Mouse (Mus musculus) layer of hippocampus, postnatal 14 days (tissue): ENCODE measurements at regions not wholly inside any gene's neighbourhood (a gene's known extent, or its start where the extent isn't known, plus 50 kb on each side); places are given as distances from the start of the nearest gene placed in this dataset.

ENCODE experiments used
- DNase-seq, 2 experiments: peaks; one replicate each; pipeline ENCODE4 v3.0.0; 2021 to 2022; ENCODE audit warnings: low spot score in 2 of 2, mixed read lengths in 1 of 2

DNA sequence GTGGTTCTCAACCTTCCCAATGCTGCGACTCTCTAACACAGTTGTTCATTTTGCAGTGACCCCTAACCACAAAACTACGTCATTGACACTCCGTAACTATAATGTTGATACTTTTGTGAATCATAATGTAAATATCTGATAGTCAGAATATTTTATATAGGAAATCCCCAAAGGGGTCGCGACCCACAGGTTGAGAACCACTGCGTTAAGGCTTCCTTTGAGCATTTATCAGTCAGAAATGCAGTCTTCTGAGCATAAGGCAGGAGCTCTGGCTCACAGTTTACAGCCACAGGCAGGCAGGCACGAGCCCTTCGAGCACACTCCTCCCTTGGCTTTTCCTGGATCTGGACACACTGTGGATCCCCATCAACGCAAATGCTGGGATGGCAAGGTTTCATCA is 57.0 kb downstream of the Nxnl2 start:
- no peak for DNase-seq

DNA sequence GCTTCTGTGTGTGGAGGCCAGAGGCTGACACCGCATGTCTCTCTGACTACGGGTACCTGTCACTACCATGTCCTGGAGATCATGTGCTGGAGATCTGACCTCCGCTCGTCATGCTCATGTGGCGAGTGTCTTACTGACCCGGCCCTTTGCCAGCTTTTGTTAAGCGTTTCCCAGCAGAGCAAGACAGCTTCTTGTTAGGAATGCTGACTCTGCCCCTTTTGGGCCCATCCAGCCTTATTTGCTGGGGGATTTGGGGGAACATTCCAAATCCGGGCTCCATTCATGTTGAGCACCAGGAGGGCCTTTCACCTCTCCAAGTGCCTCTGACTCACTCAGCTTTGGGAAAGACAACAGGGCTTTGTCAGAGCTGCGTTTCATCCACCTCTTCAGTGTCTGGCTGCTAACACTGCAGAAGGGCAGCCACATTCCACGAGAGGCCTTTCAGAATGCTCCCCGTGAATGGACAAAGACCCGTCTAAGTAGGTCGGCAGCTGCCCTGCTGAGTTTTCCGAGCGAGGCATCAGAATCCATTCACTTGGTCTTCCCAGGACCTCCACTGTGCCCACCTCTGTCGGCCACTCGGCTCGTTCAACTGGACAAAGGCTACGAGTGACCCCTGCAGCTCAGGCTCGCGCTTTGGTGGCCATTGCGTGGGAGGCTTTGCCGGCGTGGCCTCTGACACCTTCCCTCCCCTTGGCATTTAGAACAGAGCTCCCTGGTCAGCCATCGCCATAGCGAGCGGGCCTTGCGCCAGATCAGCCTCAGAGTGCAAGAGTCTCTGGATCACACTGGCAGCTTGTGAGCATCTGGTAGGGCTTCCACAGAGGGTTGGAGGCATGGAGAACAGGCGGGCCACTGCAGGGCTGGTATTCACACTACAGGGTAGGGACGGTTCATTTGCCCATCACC is 58.3 kb downstream of the Nxnl2 start:
- peak; percentile 26 to 31 for DNase-seq

DNA sequence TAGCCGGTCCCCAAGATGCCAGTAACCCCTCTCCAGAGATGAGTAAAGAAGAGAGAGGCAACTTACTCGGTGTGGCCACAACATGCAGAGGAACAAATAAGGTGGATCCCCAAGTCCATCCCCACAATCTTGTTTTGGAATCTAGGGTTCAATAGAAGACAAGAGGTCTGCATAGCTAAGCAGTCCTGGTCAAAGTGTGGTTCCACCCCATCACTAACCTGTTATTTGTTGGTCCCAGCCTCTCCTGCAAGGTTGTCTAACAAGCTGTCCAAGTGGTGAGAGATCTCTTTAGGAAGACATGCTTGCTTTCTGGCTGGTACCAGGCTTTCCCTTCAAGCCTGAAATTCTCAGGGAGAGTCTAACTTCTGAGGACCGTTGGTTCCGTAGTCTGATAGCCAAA is 59.0 kb downstream of the Nxnl2 start:
- no peak for DNase-seq

DNA sequence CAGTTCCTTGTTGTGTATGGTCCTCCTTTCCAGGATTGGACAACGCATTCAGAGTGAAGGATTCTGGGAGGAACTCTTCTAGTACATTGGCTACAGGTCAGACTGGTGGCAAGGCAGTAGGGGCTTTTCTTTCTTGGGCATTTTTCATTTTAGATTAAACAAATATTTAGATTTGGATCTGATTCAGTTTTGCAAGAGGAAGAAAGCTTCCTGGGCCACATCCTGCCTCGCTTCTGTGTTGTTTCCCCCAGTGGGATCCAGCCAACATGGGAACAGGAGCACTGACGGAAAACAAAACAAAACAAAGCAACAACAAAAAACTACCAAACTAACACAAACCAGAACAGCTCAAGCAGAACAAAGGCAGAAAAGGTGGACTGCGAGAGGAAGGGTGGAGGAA is 60.8 kb downstream of the Nxnl2 start:
- DNase-seq: no peak

DNA sequence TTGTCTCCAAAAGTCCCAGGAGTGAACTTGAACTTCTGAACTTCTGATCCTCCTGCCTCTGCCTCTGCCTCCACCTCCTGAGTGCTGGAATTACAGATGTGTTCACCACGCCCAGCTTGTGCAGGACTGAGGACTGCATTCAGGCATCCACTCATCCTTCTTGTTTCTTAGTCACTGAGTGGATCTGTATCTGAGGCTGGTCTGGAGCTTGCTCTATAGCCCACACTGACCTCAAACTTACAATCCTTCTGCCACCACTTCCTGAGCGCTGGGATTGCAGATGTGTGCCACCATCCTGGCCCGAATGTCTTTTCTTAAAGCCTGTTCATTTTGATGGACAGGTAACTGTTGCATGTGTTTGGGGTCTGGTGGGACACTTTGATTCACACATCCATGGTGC is 76.6 kb downstream of the Nxnl2 start:
- DNase-seq: no peak

DNA sequence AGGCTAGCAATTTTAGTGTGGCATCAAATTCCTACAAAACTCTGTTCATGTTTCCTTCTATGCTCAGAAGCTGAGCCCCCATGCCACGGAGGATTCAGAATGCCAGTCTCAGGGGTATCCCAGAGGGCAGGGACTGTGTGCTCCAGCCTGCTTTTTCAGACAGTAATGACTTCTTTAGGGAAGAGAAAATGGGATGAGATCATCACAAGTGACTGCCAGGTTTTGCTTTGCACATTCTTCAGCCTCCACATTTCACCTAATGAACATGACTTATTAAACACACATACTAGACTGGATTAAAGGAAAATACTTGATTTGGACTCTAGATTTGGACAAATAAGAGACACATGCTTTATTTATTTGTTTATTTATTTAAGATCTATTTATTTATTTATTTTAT is 82.5 kb downstream of the Nxnl2 start:
- no peak for DNase-seq

DNA sequence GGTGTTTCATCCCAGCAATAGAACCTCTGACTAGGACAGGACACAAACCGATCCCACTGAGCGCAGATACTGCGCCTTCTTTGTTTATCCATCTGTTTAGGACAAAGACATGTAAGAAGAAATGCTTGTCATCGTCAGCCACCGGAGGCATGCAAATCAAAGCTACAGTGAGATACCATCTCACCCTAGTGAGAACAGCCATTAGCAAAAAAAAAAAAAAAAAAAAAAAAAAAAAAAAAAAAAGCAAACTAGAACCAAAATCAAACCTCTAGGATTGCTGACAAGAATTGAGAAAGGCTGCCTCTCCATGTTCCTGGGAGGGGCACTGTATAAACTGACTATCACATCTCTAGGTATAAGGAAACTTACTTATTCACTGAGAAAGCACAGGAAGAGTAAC is 84.9 kb downstream of the Nxnl2 start:
- DNase-seq: no peak

DNA sequence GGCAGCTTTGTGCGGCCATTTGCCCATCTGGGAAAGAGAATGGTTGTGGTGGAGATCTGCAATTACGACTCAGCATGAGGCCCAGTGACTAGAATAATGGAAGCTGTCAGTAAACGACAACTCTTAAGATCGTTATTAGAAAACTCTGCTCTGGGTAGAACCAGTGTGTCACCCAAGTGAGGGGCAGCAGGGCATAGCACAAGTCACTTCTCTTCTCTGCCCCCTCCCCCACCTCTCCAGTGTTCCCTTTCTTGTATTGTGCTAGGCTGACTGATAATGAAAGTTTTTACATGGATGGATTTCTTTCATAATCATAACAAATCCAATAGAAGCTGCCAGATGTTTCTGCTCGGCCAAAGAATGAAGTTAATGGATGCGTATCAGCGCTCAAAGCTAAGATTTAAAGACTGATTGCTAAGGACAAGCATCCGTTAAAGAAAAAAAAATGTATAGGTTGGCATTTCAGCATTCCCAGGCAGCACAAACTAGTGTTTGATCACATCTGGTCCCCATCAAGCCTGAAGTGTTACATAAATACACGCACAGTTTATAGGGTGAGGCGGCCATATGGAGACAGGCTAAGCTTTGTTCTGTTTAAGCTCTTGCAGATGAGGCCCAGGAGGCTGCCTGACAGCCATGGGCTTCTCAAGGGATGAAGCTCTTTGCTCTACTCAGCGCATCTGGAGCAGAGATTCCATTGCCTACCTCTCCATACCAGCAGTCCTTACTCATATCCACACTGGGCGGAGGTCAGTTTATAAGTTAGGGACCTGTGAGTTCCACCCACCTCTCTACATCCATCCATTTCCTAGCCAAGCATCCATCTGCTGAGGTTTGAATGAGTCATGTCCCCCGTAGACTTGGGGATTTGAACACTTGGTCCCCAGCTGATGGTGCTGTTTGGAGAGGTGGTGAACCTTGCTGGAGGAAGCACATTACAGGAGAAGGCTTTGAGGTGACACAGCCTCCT is 88.2 kb downstream of the Nxnl2 start:
- DNase-seq: no peak

DNA sequence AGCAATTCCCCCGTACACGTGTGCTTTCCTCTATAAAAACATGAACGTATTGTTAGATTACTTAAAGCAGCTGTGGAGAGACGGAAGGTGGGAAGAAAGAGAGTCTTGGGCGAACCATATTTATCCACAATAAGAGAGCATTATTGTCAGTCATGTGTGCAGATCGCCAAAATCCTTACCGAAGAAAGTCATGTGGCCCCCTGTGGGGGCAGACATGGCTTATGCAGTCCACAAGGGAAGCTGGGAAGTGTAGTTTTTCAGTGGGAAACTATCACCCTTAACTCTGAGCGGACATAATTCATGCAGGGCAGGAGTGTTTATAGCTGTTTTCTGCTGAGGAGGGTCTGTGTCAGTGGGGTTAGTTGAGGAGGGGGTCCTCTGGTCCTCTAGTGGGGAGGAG is 90.8 kb downstream of the Nxnl2 start:
- peak in 1 of 2 experiments; percentile 45 for DNase-seq

DNA sequence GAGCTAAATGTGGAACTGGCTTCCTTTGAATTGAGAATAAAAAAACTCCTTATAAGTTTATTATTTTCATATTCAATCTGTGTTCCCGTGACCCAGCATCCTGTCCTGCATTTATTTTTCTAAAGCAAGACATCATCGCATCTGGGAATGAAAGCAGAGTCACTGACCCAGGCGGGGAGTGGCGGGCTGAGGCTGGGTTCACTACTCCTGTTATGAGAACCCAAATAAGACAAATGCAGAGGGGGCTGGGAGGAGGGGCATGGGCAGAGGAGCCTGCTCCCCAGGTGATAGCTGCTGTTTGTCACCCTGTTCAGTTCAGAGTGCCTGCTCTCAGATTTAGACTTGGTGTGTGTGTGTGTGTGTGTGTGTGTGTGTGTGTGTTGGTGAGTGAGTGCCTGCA is 102.0 kb downstream of the Nxnl2 start:
- no peak for DNase-seq

DNA sequence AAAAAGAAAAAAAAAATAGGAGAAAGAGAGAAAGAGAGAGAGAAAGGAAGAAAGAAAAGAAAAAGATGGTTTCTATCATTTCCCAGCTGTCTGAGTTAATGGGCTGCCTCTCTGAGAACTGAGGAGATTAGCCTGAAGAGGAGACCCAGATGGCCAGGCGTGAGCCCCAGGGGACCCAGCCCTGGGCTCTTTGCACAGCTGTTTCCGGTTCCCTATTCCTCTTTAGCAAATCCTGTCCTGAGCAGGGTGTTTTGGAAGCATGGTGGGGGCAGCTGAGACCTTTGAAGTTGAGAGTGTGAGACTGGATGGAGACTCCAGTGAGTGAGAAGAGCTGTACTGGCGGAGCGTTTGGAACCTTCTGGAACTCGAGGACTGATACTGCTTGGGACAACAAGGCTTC is 103.8 kb downstream of the Nxnl2 start:
- no peak for DNase-seq

DNA sequence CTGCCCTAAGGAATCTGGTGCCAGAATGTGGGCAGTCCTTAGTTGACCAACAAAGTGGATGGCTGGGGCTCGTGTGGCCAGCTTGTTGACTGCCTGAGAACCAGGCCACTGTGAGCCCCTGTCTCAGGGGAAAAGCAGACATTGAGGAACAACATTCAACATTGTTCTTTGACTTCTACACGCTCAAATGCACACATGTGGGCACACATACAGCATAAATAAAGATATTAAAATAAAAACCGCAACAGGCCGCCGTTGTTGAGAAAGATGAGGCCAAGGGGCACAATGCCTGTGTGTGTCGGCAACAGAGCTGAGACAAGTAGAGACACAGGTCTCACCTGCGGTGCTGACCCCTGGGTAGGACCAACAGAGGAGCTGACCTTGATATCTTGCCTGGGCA is 105.8 kb downstream of the Nxnl2 start:
- DNase-seq: no peak

DNA sequence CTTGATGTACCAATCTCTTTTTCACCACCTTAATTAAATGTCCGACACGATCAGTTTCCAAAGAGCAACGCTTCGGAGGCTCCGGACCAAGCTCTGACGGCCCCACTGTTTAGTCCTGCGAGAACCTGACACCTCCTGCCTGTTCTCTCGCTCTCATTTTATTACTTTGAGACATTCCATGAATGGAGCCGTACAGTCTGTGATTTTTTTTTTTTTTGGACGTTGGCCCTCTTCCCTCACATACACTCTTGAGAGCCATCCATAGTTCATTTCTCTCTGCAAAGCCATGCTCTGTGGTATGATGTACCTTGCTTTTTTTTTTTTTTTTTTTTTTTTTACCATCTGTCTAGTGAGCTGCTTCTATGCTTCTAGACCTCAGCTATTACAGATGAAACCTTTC is 106.7 kb downstream of the Nxnl2 start:
- DNase-seq: no peak

DNA sequence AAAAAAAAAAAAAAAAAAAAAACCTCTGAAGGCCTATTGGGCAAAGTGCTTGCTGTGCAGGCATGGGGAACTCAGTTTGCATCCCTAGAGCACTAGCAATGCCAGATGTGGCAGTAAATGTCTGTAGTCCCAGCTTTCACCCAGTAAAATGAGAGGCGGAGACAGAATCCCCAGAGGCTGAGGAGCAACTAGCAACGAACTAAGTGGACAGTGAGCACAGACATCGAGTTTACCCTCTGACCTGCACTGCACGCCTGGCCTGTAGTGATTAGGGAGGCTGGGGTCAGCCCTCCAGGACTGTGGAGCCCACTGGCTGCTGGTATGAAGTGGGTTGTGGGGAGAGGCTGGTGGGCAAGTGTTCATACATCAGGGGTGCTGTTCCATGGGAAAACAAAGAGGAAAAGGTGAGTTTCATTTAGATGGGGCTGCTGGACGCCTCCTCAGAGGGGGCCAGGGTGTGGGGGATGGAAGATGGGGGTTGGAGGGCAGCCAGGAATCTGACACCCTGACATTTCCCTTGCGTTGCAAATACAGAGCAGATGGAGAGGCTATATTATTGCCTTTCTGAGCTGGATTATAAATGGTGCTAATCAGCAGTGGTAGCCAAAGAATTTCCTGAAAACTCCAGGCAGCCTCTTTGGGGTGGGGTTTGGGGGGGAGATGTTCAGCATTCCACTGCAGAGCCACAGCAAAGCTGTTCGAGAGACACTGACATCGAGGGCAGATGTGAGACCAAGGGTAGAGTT is 109.0 kb downstream of the Nxnl2 start:
- DNase-seq: no peak

DNA sequence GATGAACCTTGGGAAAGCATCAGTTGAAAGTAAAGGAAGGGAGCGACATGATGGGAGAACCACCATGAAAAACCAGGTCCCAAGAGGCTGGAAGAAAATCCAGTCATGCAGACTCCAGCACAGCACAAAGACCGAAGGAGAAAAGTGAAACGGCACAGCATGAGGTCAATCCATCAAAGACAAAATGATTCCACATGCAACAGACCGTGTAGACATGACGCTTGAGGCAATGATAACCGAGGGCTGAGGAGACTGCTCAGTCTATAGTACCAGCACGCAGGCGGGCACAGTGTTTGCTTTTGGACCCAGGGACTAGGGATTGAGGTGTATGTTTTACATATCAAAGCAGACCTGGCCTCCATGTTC is 109.5 kb downstream of the Nxnl2 start:
- no peak for DNase-seq

DNA sequence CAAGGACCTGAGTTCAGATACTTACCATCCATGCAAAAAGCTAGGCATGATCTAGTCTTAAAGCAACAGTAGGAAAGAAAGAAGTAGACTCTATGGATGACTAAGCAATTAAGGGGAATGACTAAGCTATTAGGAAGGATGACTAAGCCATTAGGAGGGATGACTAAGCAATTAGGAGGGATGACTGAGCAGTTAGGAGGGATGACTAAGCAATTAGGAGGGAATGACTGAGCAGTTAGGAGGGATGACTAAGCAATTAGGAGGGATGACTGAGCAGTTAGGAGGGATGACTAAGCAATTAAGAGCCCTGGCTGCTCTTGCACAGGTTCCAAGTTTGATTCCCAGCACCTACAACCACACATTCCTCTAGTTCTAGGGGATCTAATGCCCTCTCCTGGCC is 113.9 kb downstream of the Nxnl2 start:
- no peak for DNase-seq

DNA sequence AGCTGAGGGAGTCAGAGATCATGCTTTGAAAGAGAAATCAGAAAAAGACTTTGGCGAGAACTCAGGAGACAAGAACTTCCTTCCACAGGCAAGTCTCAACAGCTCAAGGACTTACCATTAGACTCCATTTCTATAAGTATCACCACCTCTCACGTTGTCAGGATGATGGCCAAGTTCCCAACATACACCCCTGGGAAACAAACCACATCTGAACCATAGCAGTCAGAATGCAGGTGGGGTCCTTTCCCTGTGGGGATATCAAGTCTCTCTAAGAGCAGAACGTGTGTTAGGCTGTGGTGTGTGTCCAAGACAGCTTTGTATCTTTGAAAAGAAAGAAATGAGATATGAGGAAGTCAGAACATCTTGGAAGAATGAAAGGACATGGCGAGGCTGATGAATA is 118.6 kb downstream of the Nxnl2 start:
- DNase-seq: no peak

DNA sequence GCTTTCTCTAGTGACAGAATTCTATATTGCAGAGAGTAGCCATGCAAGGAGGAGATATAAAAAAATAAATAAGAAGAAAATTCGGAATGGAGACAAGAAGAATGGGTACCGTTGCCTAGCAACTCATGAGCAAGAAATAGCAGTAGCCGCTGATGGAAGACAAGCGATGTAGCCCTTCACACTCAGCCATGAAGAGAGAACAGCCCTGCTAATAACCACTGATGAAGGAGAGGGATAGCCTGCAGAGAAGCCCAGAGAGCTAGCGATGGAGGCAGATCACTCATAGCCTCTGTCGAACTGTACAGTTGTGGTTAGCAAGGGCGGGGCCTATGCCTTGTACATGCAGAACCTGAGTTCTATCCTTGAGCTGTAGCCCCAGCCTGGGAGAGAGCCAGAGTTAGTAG is 118.4 kb upstream of the S1pr3 start:
- DNase-seq: no peak

DNA sequence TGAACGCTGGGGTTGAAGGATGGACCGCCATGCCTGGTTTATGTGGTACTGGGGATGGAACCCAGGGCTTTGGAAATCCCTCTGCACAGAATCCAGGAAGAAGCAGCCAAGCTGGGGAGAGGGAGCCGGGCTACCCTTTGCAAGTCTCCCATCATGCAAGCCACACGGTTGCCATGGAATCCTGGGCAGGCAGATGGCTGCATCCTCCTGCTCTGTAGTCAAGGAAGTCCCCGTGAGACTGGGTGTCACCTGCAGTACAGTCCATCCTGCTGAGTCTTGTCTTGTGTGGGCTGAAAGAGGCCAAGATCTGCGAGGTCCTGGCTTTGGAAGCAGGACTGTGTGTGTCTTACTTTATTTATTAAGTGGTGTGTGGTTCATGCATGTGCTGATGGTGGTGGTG is 117.5 kb upstream of the S1pr3 start:
- peak in 1 of 2 experiments; percentile 25 for DNase-seq

DNA sequence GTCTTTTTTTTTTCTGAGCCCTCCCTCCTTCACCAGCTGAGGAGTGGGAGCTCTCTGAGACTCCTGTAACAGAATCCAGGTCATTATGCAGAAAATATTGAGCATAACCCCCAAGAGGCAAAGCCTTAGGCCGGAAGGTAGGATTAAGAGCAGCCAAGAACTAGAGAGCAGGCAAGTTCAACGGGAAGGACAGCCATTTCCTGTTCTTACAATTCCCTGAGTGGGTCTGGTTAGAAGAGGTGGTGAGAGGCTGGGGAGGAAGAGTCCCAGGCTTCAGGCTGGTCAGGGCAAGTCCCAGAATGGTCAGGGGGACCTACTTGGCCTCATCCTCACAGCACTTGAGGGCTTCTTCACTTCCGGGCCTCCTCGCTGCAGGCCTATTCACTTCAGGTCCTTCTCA is 115.4 kb upstream of the S1pr3 start:
- no peak for DNase-seq

DNA sequence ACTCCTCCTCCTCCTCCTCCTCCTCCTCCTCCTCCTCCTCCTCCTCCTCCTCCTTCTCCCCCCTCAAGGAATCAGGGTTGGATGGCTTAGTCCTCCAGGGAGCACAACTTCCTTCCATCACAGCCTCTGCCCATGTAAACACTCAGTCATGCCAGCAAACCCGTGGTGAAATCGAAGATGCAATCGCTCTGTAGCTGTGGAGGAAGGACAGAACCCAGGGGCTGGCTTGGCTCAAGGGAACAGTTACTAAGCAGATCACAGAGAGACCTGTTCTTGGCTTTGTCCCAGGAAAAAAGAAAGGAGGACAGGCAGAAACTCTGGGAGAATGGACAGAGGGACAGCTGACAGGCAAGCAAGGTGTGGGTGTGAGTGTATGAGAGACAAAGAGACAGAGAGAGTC is 112.6 kb upstream of the S1pr3 start:
- DNase-seq: no peak
